Mouse (Mus musculus) granulocyte monocyte progenitor cell, adult 5-6 weeks (primary cell): Measurements from ENCODE around the gene Rnf157. TPM values are rescaled to one million over a fixed set of nuclear protein-coding genes. Genes with fewer than 3 reads are reported as not detected.

Experiments
- ATAC-seq: replicated peaks from 2 replicates; pipeline ENCODE4 v1.8.0; 2016; ENCODE audit warnings: mild to moderate bottlenecking, moderate TSS enrichment, inconsistent platforms; ENCODE audit not compliant: poor library complexity, severe bottlenecking
- total RNA-seq, 2 experiments: library from RNA; stranded (forward) in 1 of 2; stranded (reverse) in 1 of 2; fragments of 200-712, 200-1000 nt in 1 of 2; fragments of >200 nt in 1 of 2; fragmentation: Nextera tagmentation in 1 of 2; gene quantifications; 2 replicates each; pipeline ENCODE4 v1.2.3; 2014 to 2017

Rnf157 gene
- total RNA-seq (2014; fragmentation: Nextera tagmentation) (13.9 and 19.5 TPM in 2 replicates), total RNA-seq (2017) (5.9 and 7.5 TPM in 2 replicates)

DNA sequence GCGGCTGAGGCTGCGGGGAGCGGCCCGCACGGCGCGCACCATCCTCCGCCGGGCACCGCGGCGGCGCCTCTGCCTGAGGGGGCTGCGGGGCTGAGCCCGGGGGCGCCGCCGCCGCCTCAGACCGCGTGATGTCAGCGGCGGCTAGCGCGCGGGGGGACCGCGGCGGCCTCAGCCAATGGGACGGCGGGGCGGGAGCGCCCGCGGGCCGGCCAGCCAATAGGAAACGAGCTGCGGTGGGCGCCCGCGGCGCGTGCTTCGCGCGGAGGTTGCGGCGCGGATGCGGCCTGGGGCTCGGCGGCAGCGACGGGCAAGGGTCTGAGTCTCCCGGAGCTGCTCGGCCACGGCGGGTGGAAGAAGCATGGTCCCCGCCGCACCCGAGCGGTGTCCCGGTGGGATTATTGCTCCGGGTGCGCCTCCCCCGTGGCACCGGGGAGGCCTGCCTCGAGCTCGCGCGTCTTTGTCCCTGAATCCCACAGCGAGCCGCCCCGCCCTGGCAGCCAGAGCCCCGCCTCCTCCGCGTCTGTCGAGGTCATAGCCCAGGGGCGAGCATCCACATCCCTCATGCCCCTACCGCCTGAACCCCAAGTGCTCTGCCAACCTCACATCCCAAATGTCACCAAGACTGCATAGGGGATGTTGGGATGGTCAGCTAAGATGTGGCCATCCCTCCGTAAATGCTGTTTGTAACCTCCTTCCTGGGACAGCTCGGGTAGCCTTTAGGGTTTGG is at the start of gene Rnf157:
Gene Rnf157 (minus strand): TSS at position 129 of the 727 bp plus-strand sequence.
- ATAC-seq, result peak; percentile 69

DNA sequence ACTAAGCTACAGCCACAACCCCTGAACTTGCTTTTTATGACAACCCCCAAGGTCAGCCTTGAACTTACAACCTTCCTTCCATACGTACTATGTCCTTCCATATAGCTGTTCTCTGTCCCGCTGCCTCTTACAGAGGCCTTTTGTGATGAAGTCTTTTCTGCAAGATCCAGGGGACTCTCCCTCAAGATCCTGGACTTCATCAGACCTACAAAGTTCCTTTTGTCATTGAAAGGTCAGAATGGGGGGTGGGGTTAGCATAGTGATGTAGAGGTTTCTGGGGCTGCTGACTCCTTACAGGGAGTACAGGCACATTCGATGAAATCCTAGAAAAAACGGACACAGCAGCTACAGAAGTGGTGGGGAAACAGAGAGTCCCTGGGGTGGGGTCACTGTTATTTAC is 47.0 kb upstream of the Rnf157 start:
- ATAC-seq, result no peak

DNA sequence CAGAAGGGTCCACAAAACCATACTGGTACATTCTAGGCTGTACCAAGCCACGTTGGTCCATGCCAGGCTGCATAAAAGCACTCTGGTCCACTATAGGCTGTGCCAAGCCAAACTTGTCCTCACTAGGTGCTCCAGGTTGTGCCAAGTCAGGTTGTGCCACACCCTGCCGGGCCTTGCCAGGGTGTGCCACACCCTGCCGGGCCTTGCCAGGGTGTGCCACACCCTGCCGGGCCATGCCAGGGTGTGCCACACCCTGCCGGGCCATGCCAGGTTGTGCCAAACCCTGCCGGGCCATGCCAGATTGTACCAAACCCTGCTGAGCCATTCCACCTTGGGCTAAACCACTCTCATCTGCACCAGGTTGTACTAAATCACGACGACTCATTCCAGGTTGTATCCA is 43.4 kb upstream of the Rnf157 start:
- no peak for ATAC-seq

DNA sequence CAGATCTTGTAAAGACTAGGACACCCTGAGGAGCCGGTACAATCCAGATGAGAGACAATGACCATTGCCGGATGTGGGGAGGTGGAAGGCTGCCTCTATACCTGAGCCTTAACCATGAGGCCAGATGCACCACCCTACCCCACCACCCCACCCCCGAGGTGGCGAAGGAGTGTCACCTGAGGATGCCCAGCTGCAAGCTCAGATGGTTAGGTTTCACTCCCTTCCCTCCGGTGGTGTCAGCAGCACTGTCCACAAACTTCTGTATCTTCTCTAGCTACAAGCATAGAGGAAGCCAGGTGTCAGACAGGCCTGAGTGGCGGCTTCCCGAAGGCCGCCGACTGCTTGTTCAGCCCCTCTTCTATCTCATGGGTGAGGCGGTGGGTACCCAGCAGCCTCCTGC is 41.1 kb upstream of the Rnf157 start:
- no peak for ATAC-seq

DNA sequence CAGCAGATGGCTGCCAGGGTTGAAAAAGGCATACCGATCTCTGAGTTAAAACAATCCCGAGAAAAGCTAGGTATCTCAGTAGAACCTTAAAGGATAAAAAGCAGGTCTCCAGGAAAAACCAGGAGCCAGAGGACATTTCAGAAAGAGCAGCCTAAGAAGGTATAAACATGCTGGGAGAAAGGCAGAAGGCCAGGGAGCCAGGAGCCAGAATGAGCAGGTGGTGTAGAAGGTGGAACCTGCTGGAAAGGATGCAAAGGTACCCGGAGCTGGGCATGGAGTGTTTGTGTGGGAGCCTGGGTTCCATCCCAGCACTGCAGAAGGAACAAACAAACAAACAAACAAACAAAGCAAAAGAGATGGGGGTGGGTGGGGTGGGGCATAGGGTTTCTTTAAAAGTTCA is 36.5 kb upstream of the Rnf157 start:
- ATAC-seq, result no peak

DNA sequence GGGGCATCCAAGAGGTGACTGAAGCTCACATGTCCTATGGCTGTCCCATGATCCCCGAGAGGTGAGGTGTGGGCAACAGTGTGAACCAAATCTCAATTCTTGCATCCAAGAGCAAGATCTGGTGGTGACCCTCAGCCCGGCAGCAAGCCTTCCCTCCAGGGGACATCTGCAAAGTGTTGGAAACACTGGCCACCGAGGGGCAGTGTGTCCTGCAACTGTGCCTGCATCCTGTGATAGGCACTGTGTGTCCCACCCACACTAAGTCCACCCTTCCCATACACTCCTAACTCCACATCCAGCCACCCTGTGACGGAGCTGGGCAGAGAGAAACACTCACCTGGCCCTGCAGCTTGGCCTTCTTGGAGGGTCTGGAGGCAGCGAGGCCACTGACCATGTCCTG is 35.0 kb upstream of the Rnf157 start:
- ATAC-seq, result no peak

DNA sequence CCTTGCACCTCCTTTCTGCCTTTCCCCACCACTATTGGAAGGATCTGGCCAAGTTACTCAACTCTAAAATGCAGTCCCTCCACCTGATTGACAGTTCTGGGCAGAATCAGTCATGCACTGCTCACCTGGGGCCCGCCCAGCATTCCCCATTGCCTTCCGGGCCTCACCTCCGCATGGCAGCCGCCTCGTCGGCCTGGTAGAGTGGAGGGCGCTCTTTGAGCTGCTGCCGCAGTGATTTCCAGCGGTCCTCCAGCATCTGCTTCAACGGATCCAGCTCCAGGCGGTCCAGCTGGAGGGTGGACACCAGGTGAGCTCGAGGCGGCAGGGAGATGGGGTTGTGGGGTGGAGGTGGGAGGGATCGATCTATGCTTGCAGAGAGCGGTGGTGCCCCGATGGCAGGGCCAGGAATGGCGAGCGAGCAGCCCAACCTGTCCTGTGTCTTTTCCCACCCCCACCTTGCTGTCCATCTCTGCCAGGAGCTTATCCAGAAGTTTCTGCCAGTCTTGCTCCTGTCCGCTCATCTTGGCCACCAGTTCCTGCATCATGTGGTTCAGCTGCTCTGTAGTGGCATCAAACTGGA is 33.6 kb upstream of the Rnf157 start:
- ATAC-seq, result no peak

DNA sequence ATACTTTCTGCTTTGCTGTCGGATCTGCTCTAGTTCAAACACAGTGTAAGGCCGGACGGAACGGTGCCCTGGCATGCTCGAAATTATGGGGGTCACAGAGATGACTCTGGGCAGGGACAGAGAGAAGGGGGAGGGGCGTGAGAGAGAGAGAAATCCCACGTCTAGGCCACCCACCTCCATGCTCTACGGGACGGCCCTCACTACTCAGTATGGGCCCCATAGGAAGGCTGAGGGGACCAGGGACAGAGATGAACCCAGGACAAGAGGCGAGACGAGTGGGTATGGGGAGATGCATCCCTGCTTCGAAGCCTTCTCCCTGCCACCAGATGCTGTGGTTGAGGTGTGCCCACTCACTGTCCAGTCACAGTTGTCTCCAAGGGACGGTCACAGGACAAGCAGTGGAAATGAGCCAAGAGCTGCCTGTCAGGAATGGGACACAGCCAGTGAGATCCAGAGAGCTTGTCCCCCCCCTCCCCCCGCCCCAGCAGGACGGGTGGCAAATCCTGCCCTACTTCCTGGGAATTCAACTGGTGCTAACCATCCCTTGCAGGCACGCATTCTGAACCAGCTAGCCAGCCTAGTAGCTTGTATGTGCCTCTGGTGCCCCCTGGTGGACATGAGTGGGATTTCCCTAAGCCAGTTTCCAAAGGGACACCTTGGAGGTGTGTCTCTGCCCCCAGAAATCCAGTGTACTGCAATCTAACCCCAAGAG is 32.9 kb upstream of the Rnf157 start:
- peak; percentile 81 for ATAC-seq

DNA sequence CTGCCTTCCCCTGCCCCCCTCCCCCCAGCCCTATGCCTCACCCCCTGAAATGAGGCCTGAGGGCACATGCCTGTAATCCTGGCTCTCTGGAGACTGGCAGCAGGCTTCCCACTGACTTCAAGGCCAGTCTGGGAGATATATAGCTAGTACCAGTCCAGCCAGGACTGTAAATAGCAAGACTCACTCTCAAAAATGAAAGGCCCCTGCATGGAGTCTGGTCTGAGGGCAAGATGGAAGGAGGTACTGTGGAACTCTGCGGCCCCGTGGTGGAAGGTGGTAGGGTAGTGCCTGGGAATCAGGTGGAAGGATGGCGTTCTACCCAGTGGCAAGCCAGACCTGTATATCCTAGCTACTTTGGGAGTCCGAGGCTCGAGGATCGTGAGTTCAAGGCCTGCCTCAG is 31.1 kb upstream of the Rnf157 start:
- ATAC-seq, result no peak

DNA sequence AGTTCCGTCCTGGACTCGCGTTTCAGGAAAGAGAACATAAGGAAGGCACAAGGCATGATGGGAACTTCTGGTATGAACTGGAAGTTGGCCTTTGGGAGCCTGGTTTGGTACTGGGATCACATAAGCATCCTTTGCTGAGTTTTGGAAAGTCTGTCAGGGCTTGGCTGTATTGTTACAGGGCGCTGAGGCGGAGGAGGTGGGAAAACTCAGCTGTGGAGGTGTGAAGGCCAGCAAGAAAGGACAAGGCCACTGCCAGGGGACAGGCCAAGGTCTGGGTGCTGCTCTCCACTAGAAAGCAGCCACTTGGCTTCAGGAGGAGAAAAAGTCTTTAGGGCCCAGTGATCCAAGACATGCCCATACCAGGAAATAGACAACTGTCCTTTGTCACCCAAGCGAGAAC is 30.5 kb upstream of the Rnf157 start:
- ATAC-seq, result no peak

DNA sequence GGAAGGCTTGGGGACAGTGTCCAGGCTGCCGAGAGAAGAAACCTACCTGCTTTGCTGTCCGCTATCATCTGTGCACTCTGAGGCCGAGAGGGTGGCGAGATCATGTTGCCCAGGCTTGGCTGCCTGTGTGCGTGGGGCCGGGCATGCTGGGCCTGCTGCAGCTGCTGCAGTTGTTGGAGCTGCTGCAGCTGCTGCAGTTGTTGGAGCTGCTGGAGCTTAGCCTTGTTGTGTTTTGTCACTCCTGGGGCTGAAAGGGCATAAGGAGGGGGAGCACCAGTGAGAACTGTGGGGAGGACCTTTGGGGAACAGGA is 30.0 kb upstream of the Rnf157 start:
- no peak for ATAC-seq

DNA sequence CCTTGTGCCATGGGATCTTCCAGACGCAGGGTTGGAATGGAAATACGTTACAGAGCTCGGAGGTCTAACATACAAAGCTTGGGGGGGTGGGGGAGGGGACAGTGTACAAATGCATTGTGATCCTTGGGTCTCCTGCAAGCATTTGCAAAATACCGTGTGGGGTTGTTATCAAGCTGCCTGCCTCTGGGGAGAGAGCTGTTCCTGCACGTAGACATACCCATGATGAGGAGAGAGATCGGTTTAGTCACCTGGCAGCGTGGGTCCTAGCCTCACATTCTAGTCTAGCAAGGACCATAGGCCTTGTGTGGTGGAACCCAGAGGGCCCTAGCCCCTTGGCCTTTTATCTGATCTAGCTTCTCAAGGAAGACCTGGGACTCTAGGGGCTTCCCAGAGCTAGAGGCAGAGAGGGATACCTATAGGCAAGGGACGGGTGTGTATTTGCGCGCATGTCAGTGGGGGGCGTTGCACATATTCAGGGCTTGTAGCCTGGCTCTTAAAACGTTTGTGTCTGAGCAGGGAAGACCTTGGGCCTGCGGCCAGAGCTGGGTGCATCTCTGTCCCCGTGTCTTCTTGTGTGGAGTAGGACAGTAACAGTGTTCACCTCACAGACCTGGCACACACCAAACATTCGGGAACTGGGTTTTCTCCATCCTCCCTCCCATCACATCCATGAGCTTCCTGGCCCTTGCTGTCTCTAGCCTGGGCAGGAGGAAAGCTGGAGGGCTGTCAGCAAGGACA is 29.5 kb upstream of the Rnf157 start:
- ATAC-seq, result no peak

DNA sequence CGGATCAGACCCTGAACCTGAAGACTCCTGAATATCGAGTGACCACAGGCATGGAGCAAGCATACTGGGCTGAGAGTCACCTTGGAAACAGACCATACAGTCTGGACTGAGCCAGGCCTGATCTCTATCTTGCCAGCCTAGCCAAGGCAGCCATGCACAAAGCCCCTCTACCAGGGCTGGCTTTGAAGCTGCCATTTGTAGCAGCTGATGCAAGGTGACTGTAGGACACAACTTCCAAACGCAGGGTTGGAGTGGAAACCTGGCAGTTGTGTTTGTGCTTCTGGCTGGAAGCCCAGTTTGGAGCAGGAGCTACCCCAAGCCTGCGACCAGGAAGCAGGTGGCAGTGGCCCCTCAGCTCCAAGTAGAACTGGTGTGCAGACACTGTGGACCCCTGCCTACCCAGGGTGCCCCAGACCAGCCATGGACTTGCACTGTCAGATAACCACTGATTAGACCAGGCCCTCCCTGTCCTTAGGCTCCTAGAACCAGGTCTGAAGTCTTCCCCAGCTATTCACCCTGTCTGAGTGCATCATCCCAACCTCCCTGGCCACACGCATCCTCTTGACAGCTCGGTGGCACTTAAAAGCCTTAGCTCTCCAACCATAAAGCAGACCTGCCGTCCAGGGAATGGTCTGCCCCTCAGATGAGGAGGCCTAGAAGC is 27.7 kb upstream of the Rnf157 start:
- ATAC-seq, result no peak

DNA sequence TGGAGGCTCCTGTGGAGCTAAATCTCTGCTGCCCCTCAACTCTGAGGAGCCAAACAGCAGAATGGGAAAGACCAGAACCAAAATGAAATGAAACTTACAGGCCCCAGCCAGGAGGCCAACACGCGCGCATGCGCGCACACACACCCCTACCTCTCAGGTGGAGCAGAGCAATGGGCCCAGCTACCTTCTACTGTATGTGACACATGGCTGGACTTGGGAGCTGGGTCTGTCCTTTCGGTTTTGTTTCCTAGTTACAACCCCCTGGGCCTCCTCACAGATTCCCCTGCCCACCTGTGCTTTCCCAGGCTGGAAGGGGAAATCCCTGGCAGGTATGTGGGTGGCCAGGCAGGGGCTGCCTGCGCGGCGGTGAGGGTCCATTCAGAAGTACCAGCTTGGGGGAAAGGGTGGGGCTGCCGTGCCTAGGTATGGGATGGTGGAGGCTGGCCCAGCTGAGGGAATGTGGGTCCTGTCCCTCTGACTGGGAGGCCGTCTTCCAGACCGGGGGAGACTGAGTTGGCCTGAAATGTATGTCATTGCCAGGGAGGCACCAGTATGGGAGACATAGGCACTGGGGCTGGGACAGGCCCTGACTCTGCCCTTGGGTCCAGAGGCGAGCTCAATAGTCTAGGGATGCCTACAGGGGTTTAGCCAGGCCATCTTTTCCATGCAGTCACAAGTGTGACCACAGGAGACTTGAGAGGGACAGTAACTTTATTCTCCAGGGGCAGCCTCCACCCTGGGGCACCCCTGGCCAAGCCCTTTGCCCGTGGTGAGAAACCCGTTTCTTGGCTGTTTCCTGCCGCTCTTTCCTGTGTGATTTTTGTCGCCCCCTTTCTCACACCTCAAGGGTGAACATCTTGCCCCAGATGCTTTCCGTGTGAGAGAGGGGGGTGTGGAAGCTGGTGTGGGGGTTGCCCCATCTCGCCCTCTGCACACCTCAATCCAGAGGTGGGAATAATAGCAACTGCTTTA is 26.7 kb upstream of the Rnf157 start:
- ATAC-seq, result no peak

DNA sequence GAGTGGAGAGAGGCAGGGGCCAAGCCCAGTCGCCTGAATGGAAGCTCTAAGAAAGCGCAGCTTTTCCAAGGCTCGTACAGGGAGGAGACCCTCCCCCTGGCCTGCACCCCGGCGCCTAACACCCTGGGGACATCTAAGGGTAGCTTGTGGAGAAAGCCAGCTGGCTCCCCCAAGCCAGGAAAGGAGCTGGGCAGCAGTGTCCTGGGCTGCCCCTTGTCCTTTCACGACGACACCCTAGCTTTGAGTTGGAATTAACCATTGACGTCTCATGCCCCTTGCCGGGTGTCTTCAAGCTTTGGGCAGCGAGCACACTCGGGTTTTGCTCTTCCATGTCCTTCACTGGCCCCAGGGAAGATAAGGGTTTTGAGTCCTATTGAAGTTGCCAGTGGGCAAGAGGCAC is 24.7 kb upstream of the Rnf157 start:
- no peak for ATAC-seq

DNA sequence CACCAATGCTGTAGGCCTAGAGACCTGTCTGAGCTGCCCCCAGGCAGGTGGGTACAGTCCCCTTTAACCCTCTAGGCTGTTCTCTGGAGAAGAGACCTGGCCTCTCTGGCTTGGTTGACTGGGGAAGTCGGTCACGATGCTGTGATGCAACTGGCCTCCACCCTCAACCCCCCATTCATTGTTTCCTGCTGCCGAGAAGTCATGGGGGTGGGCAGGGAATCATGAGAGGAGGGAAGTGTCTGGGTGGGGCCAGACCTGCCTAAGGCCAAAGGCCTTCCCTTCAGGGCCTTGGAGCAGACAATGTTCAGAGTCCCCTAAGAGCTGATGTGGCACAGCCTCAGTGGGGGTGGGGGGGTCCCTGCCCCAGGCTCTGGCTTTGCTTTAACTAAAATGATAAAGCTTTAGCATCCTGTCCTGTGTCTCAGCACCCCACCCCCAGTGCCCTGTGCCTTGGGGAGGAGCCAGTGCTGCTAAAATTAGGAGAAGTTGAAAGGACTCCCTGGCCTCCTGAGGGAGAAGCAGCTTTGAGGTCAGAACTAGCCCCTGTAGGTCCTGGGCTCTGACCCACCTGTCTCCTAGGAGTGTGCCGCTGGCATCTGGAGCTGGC is 24.0 kb upstream of the Rnf157 start:
- ATAC-seq, result peak; percentile 59

DNA sequence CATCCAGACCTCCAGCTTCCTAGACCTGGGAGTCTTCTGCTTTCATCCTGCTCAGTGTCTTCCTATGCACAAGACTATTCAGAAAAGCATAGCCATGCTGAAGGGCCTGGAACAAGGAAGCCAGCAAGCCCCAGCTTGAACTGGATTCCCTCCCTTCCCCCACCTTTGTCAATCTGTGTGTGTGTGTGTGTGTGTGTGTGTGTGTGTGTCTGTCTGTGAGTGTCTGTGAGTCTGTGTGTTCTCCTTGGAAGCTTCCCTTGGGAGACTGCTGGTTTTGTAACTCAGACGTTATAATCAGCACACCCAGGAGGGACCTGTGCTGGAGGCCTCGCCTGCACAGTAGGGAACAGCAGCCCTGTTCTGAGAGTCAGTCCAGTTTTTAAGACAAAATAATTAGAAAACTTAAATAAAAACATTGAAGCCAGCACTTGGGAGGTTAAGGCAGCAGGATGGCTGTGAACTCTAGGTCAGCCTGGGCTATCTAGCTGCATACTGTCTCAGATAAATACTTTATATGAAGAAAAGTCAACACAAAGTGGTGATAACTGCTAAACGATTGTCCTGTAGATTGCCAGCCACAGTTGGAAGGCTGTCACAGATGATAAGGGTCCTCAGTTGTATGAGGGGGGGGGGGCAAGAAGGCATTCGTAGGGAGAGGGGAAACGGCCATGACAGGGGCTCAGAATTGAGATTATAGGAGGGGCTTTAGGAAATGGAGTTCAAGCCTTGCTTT is 23.3 kb upstream of the Rnf157 start:
- no peak for ATAC-seq

DNA sequence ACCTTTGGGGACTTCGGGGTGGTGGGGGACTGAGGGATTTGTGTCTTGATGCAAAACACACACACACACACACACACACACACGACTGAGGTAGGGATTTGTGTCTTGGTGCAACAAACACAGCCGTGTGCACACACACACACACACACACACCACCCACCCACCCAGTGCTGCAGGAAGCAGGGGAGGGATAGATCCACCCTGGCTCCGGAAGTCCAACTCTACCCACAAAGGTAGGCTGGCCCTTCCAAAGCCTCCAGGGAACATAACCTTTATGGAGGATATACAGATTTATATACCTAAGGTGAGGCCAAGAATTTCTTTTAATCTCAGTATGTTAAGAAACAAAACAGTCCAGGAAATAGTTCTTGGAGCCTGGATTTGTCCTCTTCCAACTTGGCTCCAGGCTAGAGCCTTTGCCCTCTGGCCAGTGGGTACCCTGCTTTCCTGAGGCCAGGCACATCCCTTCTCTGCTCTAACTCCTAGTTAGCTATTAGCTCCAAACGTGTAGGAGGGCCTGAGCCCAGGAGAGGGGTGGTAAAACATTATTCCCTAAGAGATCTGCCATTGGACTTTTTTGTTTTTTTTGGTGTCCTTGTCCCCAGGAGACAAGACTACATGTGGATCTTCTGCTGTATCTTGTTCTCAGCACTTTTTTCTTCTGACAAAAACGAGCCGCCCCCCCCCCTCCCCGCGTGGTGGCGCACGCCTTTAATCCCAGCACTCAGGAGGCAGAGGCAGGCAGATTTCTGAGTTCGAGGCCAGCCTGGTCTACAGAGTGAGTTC is 22.3 kb upstream of the Rnf157 start:
- no peak for ATAC-seq
